Mouse (Mus musculus): ENCODE data around the gene A930004D18Rik. TPM values are rescaled to one million over a fixed set of nuclear protein-coding genes. Genes with fewer than 3 reads are reported as not detected.
"Not testable (repeated sequence)": the region's sequence is repeated elsewhere in the genome, so short reads cannot be mapped to it uniquely, and the experiment has no call there.

The A930004D18Rik gene
- polyA plus RNA-seq, 1 experiment from 2014 or later: 9.8 TPM

- Histone ChIP-seq H3K4me3 (ENCODE audit: low read length) (no peak overlapping the region), H3K27ac (ENCODE audit: low read length) (no peak overlapping the region), H3K36me3 (ENCODE audit: control insufficient read depth, insufficient read depth, low read length) (no peaks in the 10 kb centered on the region), H3K9me3 (ENCODE audit: control insufficient read depth, low read length) (no peaks in the 10 kb centered on the region), H3K27me3 (replicated peaks; ENCODE audit: control insufficient read depth, insufficient read depth, low read length) (no peaks in the 10 kb centered on the region), H3K9ac (ENCODE audit: low read depth, low read length) (no peak overlapping the region), H3K4me2 (ENCODE audit: low read depth, low read length) (no peak overlapping the region), H3K4me1 (ENCODE audit: control insufficient read depth, insufficient read depth, low read length) (no peaks in the 10 kb centered on the region)
- 89% methylated on average over 3 of the region's 3 CpGs for WGBS
- no peak for ATAC-seq
Measured at GRCm38 (mm10) chr2:18002306-18002705, 35.2 kb downstream of the A930004D18Rik start.

DNA sequence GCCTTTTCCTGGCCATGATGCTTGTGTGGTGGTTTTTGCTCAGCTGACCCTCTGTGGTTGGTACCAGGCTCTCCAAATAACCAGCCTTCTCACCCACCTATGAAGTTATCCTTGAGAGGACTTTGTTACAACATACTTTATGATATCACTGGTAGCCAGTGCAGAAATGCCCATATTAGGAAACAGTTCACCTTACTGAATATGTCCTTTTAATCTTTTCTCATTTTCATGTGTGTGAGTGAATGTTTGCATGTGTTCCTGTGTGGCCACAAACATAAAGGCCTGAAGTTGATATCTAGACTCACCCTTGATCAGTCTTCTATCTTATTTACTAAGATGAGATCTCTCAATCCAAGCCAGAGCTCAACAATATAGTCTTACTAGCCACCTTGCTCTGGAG, 40.7 kb downstream of the A930004D18Rik start, which contains the start of gene H2al2a:
Gene H2al2a (minus strand): TSS at position 101 of the 400 bp plus-strand sequence.
- no peaks in the 10 kb centered on the region for H3K27me3 ChIP-seq (replicated peaks; ENCODE audit: control insufficient read depth, insufficient read depth, low read length)
- no peak within 1 kb of the TSS for H3K27ac ChIP-seq (ENCODE audit: low read length)
- no peaks in the 10 kb centered on the region for H3K4me1 ChIP-seq (ENCODE audit: control insufficient read depth, insufficient read depth, low read length)
- H3K9ac ChIP-seq (ENCODE audit: low read depth, low read length): no peak within 1 kb of the TSS
- H3K9me3 ChIP-seq (ENCODE audit: control insufficient read depth, low read length): no peaks in the 10 kb centered on the region
- no peak for ATAC-seq
- H3K4me3 ChIP-seq (ENCODE audit: low read length): no peak within 1 kb of the TSS
- no peaks in the 10 kb centered on the region for H3K36me3 ChIP-seq (ENCODE audit: control insufficient read depth, insufficient read depth, low read length)
- H3K4me2 ChIP-seq (ENCODE audit: low read depth, low read length): no peak within 1 kb of the TSS

GRCm38 (mm10) chr2:17989562-17989961, 48.0 kb downstream of the A930004D18Rik start:
- Histone ChIP-seq H3K27ac (ENCODE audit: low read length) (no peak overlapping the region), H3K9ac (ENCODE audit: low read depth, low read length) (no peak overlapping the region), H3K4me1 (ENCODE audit: control insufficient read depth, insufficient read depth, low read length) (no peaks in the 10 kb centered on the region), H3K4me2 (ENCODE audit: low read depth, low read length) (no peak overlapping the region), H3K27me3 (replicated peaks; ENCODE audit: control insufficient read depth, insufficient read depth, low read length) (no peaks in the 10 kb centered on the region), H3K36me3 (ENCODE audit: control insufficient read depth, insufficient read depth, low read length) (no peaks in the 10 kb centered on the region), H3K4me3 (ENCODE audit: low read length) (no peak overlapping the region), H3K9me3 (ENCODE audit: control insufficient read depth, low read length) (no peaks in the 10 kb centered on the region)
- ATAC-seq: no peak

DNA sequence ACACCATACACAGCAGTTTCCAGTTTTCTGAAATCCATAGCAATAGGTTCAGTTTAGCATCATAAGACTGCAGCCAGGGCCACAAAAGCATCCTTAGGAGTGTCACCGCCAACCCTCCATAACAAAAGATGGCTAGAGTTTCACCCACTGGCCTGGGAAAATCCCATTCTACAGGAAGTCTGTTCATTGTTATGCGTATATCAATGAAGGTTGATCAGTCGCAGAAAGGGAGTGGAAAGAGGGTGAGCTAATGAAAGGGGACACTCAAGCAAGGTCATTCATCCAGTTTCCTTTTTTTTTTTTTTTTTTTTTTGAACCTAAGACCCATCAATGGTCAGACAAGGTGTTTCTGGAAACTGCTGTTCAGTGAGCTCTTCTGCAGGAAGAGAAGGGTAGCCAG, 48.4 kb downstream of the A930004D18Rik start:
- no peak overlapping the region for H3K9ac ChIP-seq (ENCODE audit: low read depth, low read length)
- no peak for ATAC-seq
- no peak overlapping the region for H3K4me2 ChIP-seq (ENCODE audit: low read depth, low read length)
- no peaks in the 10 kb centered on the region for H3K27me3 ChIP-seq (replicated peaks; ENCODE audit: control insufficient read depth, insufficient read depth, low read length)
- H3K9me3 ChIP-seq (ENCODE audit: control insufficient read depth, low read length): no peaks in the 10 kb centered on the region
- no peaks in the 10 kb centered on the region for H3K36me3 ChIP-seq (ENCODE audit: control insufficient read depth, insufficient read depth, low read length)
- 74% methylated on average over 3 of the region's 3 CpGs for WGBS
- no peak overlapping the region for H3K4me3 ChIP-seq (ENCODE audit: low read length)
- H3K4me1 ChIP-seq (ENCODE audit: control insufficient read depth, insufficient read depth, low read length): no peaks in the 10 kb centered on the region
- no peak overlapping the region for H3K27ac ChIP-seq (ENCODE audit: low read length)

DNA sequence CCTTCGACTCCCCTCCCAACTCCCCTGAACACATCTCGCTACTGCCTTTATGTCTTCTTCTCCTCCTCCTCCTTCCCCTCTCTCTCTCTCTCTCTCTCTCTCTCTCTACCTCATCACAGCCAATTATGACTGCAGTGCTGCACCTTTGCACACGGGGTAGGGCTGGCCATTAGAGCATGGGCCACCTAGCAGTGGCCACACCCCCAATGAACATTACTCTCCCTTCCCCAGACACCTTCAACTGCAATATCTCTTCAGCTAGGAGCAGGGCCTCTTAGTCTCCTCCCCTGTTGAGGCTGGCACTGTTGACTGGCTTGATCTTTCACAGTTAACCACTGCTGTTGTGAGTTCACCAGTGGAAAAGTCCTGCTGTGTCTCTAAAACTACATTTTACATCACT, 50.8 kb downstream of the A930004D18Rik start:
- H3K4me1 ChIP-seq (ENCODE audit: control insufficient read depth, insufficient read depth, low read length): no peaks in the 10 kb centered on the region
- H3K9me3 ChIP-seq (ENCODE audit: control insufficient read depth, low read length): no peaks in the 10 kb centered on the region
- H3K4me2 ChIP-seq (ENCODE audit: low read depth, low read length): no peak overlapping the region
- WGBS: 78% methylated on average over 3 of the region's 3 CpGs
- ATAC-seq: peak; percentile 77
- no peaks in the 10 kb centered on the region for H3K27me3 ChIP-seq (replicated peaks; ENCODE audit: control insufficient read depth, insufficient read depth, low read length)
- no peak overlapping the region for H3K9ac ChIP-seq (ENCODE audit: low read depth, low read length)
- no peak overlapping the region for H3K4me3 ChIP-seq (ENCODE audit: low read length)
- H3K36me3 ChIP-seq (ENCODE audit: control insufficient read depth, insufficient read depth, low read length): no peaks in the 10 kb centered on the region
- H3K27ac ChIP-seq (ENCODE audit: low read length): no peak overlapping the region

DNA sequence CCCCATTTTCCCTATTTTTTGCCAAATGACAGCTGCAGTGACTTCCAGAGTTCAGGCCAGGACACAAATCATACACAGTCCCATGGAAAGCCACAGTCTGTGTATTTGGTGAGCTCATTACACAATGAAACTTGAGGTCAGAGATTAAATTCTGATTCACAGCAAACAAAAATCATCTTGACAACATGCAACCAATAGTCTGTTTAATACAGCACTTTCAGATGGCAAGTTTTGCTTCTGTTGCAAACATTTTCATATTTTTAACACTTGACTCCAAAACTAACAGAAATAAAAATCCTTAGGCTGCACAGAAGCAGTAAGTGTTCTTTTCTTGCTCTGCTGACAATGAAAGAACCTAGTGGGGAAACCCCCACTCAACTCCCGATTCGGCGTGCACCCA, 52.8 kb downstream of the A930004D18Rik start:
- Histone ChIP-seq H3K4me2 (ENCODE audit: low read depth, low read length) (no peak overlapping the region), H3K9me3 (ENCODE audit: control insufficient read depth, low read length) (no peaks in the 10 kb centered on the region), H3K4me3 (ENCODE audit: low read length) (no peak overlapping the region), H3K27me3 (replicated peaks; ENCODE audit: control insufficient read depth, insufficient read depth, low read length) (no peaks in the 10 kb centered on the region), H3K4me1 (ENCODE audit: control insufficient read depth, insufficient read depth, low read length) (no peaks in the 10 kb centered on the region), H3K27ac (ENCODE audit: low read length) (no peak overlapping the region), H3K36me3 (ENCODE audit: control insufficient read depth, insufficient read depth, low read length) (no peaks in the 10 kb centered on the region), H3K9ac (ENCODE audit: low read depth, low read length) (no peak overlapping the region)
- ATAC-seq: no peak
- 97% methylated on average over 3 of the region's 3 CpGs for WGBS

GRCm38 (mm10) chr2:17982747-17983146, 54.8 kb downstream of the A930004D18Rik start:
- WGBS: 96% methylated on average over 1 of the region's 1 CpGs
- Histone ChIP-seq H3K4me3 (ENCODE audit: low read length) (no peak overlapping the region), H3K36me3 (ENCODE audit: control insufficient read depth, insufficient read depth, low read length) (no peaks in the 10 kb centered on the region), H3K9ac (ENCODE audit: low read depth, low read length) (no peak overlapping the region), H3K4me1 (ENCODE audit: control insufficient read depth, insufficient read depth, low read length) (no peaks in the 10 kb centered on the region), H3K4me2 (ENCODE audit: low read depth, low read length) (no peak overlapping the region), H3K9me3 (ENCODE audit: control insufficient read depth, low read length) (no peaks in the 10 kb centered on the region), H3K27ac (ENCODE audit: low read length) (no peak overlapping the region), H3K27me3 (replicated peaks; ENCODE audit: control insufficient read depth, insufficient read depth, low read length) (no peaks in the 10 kb centered on the region)
- ATAC-seq: no peak

DNA sequence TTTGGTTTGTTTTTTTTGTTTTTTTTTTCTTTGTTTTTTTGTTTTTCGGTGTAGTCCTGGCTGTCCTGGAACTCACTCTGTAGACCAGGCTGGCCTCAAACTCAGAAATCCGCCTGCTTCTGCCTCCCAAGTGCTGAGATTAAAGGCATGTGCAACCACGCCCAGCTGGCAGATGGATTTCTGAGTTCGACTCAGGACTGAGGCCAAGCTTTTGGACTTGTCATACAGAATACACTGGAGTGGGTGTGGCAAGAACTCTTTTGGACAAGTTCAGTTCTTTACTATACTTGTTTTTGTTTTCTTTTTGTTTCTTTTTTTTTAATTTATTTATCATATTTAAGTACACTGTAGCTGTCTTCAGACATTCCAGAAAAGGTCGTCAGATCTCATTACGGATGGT, 58.8 kb downstream of the A930004D18Rik start:
- 93% methylated on average over 6 of the region's 6 CpGs for WGBS
- H3K9me3 ChIP-seq (ENCODE audit: control insufficient read depth, low read length): no peaks in the 10 kb centered on the region
- ATAC-seq: no peak
- no peak overlapping the region for H3K4me3 ChIP-seq (ENCODE audit: low read length)
- H3K9ac ChIP-seq (ENCODE audit: low read depth, low read length): no peak overlapping the region
- H3K4me1 ChIP-seq (ENCODE audit: control insufficient read depth, insufficient read depth, low read length): no peaks in the 10 kb centered on the region
- H3K27ac ChIP-seq (ENCODE audit: low read length): no peak overlapping the region
- H3K27me3 ChIP-seq (replicated peaks; ENCODE audit: control insufficient read depth, insufficient read depth, low read length): no peaks in the 10 kb centered on the region
- no peaks in the 10 kb centered on the region for H3K36me3 ChIP-seq (ENCODE audit: control insufficient read depth, insufficient read depth, low read length)
- no peak overlapping the region for H3K4me2 ChIP-seq (ENCODE audit: low read depth, low read length)

DNA sequence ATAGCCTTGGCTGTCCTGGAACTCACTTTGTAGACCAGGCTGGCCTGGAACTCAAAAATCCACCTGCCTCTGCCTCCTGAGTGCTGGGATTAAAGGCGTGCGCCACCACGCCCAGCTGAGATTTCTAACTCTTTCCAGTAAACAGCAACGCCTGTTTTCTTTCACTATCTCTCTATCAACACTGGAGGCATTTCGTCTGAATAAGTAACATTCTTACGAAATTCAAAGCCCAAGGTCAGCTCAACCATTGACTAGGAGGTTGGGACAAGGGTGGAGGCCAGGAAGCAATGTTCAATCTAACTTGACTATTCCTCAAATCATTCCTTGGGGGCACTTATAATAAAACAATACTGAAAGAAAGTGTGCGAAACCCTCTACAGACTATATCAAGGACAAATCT, 59.3 kb downstream of the A930004D18Rik start:
- H3K36me3 ChIP-seq (ENCODE audit: control insufficient read depth, insufficient read depth, low read length); H3K9ac ChIP-seq (ENCODE audit: low read depth, low read length); ATAC-seq; H3K4me3 ChIP-seq (ENCODE audit: low read length); H3K9me3 ChIP-seq (ENCODE audit: control insufficient read depth, low read length); H3K27ac ChIP-seq (ENCODE audit: low read length); H3K4me1 ChIP-seq (ENCODE audit: control insufficient read depth, insufficient read depth, low read length); H3K27me3 ChIP-seq (replicated peaks; ENCODE audit: control insufficient read depth, insufficient read depth, low read length); H3K4me2 ChIP-seq (ENCODE audit: low read depth, low read length): not testable (repeated sequence)
- WGBS: 89% methylated on average over 7 of the region's 7 CpGs

DNA sequence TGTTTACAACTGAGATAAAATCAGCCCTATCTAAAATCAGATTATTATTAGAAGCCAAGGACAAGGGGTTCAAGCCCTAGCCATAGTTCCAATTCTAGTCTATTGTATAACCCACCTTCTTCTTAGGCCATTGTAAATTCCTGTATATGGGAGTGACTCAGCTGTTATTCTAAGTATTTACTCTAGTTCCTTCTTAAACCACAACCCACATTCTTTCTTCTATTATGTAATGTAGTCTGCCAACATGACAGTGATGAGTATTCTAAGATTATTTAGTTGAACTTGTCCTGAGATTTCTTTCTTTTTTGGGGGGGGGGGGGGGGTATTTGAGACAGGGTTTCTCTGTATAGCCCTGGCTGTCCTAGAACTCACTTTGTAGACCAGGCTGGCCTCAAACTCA, 59.9 kb downstream of the A930004D18Rik start:
- H3K4me2 ChIP-seq (ENCODE audit: low read depth, low read length); H3K27me3 ChIP-seq (replicated peaks; ENCODE audit: control insufficient read depth, insufficient read depth, low read length); H3K9ac ChIP-seq (ENCODE audit: low read depth, low read length); H3K9me3 ChIP-seq (ENCODE audit: control insufficient read depth, low read length); ATAC-seq; H3K4me1 ChIP-seq (ENCODE audit: control insufficient read depth, insufficient read depth, low read length); H3K27ac ChIP-seq (ENCODE audit: low read length); H3K4me3 ChIP-seq (ENCODE audit: low read length); H3K36me3 ChIP-seq (ENCODE audit: control insufficient read depth, insufficient read depth, low read length): not testable (repeated sequence)
